Mouse (Mus musculus) kidney, postnatal 4 days (tissue): ENCODE measurements around the gene Gpr135.

ENCODE experiments used
- DNase-seq, 2 experiments: peaks; one replicate each; pipeline ENCODE4 v3.0.0; 2021; ENCODE audit warnings: mixed read lengths in 2 of 2

The Gpr135 gene

DNA sequence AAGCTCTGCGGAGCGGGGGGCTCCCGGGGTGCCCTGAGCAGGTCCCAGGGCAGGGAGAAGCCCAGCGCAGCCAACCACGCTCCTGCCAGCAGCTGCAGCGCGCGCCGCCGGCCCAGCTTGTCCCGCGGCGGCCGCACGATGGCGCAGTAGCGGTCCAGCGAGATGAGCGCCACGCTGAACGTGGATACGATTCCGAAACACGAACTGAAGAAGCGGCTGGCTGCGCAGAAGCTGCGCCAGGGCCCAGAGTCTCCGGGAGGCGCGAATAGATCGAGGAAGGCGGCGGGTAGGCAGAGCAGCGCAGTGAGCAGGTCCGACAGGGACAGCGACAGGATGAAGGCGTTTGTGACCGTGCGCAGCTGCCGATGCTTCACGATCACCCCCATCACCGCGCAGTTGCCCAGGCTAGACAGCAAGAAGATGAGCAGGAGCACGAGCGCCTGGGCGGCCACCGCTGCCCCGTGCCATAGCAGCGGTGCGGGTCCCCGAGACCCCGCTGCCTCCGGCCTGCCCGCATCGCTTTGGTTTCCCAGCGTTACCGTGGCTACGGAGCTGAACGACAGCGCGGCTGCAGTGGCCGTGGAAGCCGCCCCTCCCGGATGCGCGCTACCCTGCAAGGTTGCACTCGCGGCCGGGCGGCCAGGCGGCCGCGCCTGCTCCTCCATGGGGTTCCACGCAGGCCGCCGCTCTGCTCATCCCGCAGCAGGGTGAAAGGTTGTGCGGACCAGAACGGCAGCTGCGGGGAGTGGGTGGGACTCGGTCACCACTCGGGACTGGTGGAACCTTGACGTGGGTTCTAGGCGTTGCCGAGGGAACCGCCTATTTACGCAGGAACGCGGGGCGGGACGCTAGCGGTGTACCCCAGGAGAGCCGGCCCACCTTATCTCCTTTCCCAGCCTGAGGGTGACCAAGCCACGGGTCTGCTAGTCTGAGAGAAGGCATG lies at the start of gene Gpr135:
Gpr135 (minus strand) TSS at position 799 of the 943 bp plus-strand sequence.
- DNase-seq = peak; percentile 87 to 91

DNA sequence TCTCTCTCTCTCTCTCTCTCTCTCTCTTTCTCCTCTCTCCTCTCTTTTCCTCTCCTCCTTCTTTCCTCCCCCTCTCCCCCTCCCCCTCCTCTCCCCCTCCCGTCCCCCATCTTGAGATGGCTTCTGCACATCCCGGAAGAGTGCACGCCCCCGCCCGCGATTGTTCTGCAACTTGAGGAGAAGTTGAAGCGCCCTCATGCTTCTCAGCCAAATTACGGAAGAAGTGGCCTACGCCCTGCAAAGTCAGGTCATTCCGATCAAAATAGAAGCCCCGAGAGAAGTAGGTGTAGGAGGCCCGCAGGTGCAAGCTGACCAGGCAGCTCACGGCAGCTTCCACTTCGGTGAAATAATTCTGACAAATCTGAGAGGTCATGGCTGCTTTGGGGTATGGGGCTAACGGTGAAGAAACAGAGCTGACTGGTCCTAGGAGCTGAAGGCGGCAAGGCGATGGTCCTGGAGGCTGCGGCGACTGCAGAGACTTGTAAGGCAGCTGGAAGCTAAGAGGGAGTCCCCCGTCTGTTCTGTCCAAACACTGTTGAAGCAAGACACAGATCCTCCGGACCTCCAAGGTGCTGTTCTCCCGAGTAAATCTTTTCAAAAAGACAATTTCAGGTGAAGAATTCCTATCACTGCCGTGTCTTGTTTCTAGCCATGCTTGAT lies 44.9 kb upstream of the Gpr135 start:
- DNase-seq = no peak

DNA sequence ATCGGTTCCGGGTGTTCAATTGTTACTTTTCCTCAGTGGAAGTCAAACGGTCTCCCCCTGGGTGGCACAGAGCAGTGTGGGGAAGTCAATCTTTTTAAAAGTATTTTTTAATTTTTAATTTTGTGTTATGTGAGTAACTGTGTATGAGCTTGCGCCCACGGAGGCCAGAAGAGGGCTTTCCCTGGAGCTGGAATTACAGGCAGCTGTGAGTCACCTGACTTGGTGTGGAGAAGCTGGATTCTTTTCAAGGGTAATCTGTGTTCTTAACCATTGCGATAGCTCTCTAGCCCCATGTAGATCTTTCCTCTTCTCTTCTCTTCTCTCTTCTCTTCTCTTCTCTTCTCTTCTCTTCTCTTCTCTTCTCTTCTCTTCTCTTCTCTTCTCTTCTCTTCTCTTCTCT lies 44.2 kb upstream of the Gpr135 start:
- peak in 1 of 2 experiments; percentile 9 for DNase-seq

DNA sequence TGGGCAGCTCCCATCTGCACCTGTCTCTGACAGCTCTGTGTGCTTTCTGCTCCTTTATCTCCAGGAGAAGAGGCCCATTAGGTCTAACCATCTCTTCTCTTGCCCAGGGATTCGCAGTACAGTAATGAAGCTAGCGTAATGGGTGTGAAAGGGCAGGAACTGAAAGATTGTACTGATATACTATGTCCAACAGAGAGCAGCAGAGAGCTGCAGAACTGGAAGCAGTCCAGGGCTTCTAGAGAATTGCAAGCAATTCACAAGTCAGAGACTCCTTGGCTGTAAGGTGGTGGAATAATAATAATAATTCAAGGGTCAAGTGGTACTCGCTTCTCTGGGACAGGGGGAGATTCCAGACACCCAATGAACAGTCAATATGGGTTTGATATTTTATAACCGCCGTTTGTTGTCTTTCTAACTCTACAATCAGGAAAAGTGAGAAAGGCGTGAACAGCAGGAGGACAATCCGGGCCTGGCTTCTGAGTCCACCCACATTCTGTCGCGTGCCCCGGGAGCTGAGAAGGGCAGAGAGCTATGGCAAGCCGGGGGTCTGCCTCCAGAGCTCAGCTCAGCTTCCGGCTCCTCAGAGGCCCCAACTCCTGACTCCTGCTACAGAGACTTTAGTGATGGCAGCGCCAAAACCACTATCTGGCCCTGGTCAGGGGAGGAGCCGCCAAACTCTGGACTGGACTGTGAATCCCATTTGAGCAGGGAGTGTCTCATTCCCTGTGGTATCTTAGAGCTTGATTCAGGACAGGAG lies 33.8 kb upstream of the Gpr135 start:
- peak; percentile 65 to 74 for DNase-seq

DNA sequence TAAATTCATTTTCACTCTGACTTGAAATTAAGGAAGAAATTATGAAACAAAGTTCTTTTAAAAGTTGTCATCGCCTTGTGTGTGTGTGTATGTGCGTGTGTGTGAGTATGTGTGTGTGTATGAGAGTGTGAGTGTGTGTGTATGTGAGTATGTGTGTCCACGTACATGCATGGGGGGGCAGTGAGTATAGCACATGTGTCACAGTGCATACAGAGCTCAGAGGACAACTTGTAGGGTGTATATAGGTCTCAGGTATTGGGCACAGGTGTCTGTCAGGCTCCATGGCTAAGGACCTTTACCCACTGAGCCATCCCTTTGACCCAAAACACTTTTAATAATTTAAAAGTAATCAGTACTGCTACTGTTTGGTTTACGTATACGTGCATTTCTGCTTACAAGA lies 33.1 kb upstream of the Gpr135 start:
- DNase-seq = no peak

DNA sequence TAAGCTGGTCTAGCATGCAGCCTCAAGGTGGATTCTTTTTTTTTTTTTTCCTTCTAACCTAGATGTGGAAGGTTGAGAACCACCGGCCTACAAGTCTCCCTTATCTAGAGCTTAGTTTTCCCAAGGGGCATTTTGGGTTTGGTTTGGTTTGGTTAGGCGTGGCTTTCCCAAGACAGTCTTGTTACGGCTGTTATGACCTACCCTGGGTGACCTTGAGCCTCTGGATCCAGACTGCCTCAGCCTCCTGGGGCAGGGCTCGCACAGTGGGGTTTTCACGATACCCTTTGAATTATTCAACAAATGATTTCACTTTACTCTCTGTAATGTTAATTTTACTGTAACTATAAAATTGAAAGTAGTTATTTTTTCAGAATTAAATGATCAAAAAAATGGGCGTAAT lies 31.9 kb upstream of the Gpr135 start:
- DNase-seq = no peak

DNA sequence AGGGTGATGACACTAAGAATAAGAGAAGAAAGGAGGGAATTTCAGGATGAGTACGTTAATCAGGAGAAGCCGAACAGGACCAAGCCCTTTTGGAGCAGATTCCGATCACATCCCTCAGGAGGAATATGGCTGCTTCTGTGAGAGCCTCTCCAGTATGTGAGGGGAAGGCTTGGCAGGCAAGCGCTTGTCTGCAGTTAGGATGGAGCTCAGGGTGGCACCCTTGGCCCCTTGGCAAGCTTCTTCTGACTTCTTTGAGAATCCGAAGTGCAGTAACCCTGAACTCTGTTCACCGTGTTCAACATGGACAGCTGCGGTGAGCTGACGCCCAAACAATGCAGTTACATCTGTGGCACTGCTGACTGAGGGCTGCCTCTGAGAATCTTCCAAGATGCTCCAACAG lies 26.0 kb upstream of the Gpr135 start:
- DNase-seq = no peak

DNA sequence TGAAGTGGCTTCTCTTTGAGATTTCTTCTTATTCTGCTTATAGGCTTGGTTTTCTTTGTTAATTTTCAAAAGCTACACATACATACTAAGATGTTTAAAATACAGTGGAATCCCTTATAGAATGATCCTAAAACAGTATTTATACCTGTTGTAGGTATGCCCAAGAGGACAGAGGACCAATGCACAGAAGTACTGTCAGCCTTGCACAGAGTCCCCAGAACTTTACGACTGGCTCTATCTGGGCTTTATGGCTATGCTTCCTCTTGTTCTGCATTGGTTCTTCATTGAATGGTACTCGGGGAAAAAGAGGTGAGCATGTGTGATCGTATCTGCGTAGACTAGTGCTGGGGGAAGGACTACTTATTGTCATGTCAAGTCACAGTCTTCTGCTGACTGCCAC lies 18.9 kb upstream of the Gpr135 start:
- DNase-seq = no peak

DNA sequence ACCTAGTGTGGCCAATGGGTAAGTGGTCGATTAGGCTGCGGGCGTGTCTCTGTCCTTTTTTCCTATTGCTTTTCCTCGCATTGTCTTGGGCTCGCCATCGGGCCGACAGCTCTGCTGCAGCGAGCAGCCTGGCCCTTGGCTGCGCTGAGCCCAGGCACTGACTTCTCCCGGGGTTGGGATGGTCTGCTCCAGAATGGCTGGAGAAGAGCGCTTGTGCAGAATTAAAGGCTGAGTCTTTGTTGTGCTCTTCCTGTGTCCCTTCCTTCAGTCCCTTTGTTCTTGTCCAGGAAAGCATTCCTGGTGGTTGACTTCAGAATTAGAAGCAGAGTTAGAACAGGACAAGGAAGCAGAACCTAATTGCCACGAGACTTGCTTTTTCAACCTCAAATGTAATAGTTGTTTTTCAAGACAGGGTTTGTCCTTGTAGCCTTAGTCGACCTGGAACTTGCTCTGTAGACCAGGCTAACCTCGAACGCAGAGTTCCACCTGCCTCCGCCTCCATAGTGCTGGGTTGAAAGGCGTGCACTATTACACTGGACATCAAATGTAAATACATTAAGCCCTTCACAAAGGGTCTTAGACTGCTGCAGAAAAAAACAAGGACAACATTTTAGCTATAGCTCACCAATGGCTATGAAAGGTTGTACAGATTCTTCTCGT lies 15.4 kb upstream of the Gpr135 start:
- peak; percentile 17 to 52 for DNase-seq

DNA sequence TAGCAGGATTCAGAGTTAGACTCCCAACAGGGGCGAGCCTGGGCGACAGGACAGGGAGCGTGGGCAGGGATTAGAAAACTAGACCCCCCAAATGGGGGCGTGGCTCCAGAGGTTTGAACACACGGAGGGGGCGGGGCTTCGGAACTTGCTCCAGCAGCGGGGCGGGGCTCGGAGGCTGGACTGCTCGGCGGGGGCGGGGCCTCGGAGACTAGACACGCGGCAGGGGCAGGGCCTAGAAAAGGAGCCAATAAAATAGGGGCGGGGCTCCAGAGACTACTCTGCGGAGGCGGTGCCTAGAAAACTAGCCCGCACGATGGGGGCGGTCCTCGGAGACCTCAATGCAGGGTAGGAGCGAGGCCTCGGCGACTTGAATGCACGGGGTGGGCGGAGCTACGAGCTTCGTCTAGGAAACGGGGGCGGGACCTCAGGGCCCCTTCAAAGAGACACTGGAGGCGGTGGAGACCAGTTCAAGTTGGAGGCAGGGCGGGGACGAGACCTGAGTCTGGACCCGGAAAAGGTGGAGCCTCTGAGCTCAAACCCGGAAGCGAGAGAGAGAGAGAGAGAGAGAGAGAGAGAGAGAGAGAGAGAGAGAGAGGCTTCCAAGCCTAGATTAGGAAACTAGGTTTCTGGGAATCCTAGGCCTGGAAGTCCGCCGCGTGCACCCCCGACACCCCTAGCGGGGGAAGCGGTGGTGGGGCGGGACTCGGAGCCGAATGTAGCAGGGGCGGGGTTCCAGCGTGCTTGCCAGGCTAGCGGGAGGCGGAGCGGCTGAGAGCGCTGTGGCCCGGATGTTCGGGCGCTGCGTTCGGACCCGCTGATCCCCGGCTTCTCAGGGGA lies 14.6 kb upstream of the Gpr135 start, which contains the start of the genes L3hypdh and Jkamp:
L3hypdh (minus strand) TSS at position 111 of the 837 bp plus-strand sequence.
Jkamp (plus strand) TSS at position 261 of the 837 bp plus-strand sequence.
- peak; percentile 100 for DNase-seq

DNA sequence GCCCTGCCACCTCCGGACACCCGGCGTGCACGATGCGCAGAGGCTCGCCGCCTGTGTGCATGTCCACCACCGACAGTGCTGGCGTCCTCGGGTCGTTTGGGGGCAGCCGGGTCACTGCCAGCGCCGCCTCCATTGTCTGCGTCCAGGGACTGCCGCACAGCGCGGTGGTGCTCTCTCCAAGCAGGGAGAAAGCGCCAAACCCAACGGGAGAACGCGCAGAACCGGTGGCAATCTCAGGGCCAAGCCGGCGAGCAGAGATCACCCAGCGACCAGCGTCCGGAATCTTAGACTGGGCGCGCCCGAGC lies 14.1 kb upstream of the Gpr135 start:
- DNase-seq = no peak

DNA sequence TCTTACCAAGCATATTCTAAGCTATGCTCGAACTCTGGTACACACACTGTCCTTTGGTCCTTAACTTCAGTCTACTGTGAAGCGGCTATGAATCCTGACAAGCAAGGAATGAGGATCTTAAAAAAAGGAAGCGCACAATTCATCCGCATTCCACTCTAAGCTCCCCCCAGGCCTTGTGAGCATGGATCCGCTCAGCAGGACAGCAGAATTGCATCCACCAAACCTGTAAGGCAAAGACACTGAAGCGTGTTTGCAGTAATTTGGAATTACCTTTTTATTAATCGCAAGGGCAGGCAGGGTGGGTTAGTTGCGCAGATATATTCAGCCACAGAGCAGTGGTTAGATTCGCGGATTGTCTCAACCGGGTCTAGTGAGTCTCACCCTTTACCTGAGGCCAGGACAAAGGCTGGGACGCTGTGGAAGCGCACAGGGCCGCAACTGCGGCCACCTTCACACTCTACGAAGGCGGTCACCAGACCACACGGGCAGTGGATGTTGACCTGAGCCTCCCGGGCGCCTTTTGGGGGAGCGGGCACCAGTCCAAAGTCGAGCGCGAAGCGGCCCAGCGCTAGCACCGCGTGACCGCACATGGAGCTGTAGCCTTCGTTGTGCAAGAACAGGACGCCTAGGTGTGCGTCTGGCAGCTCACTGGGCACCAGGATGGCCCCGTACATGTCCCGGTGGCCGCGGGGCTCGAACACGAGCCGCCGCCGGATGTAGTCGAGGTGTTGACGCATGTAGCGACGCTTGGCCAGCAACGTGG lies 13.5 kb upstream of the Gpr135 start:
- peak; percentile 77 to 88 for DNase-seq

DNA sequence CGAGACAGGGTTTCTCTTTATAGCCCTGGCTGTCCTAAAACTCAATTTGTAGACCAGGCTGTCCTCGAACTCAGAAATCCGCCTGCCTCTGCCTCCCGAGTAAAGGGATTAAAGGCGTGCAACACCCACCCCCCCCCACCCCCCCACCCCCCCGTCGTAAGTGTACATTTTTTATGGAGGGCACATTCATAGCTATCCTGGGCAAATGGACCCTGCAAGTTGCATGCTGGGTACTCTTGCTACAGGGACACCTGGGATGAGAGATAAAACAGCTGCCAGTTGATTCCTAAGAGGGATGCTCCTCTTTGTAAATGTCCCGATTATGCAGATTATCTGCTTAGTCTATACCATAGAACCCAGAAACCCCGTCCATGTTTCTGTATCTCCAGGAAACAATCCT lies 12.3 kb upstream of the Gpr135 start:
- DNase-seq = no peak

DNA sequence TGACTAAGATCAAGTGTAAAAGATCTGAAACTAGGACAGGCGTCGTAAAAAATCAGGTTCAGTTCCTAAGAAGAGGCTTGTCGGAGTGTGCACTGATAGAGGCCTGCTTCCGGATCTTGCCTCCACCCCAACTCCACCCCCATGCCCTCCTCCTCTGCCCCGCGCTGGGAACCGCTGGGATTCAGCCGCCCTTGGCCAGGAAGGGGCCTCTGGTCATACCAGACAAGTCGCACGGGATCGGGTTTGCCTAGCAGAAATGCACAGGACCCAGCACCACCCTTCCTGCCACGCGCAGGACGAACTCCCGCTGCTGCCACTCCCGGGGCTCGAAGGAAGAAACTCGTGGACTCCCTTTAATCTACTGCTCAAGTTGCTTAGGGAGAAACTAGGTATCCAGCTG lies 11.4 kb upstream of the Gpr135 start:
- DNase-seq = peak; percentile 50 to 62

DNA sequence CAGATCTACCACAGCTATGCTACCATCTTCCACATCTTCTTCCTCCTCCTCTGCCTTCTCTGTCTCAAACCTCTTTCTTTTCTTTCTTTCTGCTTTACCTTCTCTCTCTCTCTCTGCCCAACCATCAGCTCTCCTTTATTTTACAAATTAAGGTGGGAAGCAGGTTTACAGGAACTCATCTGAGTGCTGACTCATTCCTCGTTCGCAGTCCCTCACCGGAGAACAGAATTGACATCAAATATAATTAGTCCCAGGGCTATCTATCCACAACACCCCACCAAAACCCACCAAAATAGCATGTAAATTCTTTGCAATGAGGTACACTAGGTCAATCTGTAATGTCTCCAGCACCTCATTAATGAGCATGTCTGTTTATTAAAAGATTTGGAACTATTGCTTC lies 11.0 kb upstream of the Gpr135 start:
- no peak for DNase-seq

DNA sequence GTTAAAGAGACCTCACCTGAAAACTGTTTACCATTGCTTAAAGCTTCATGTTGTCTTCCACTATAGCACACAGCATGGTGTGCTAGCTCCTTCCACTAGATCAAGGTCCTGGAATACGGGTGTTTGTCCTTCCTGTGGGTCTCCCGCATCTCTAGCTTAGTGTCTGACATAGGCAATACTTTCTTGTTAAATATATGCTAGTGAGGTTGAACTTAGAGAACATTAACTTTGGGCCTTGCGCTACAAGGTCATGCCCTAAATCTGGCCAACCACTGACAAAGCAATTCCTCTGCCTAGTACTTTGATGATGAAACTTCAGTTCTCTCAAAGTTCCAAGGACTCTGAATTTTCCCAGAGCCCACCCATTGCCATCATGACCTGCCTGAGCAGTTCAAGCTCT lies 7.3 kb upstream of the Gpr135 start:
- no peak for DNase-seq

DNA sequence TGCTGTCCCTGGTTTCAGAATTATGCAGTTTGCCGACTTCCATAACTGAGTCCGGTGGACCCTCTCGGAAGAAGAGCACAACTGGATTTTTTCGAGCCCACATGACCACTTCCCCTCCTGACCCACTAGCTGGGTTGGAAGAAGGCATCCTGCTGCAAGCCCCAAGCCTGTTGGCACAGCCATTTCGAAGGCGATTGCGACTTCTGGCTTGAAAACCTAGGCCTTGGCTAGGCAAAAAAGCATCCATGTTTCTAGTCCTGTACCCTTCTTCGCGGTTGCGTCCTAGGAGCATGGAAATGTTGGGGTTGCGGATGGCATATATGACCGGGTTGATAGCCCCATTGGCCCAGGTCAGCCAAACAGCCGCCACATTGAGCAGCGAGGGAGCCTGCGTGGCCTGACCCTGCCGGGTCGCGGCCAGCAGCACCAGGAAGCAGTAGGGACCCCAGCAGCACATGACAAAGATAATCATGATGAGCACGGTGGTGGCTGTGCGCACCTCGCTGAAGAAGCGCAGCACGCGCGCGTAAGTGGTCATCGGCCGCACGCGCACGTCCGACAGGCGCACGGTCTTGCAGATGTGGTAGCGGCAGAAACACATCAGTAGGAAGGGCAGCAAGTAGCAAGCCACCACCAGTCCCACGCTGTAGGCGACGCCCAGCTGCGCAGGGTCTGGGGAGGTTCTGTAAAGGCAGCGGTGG lies 1.1 kb downstream of the Gpr135 start:
- no peak for DNase-seq

DNA sequence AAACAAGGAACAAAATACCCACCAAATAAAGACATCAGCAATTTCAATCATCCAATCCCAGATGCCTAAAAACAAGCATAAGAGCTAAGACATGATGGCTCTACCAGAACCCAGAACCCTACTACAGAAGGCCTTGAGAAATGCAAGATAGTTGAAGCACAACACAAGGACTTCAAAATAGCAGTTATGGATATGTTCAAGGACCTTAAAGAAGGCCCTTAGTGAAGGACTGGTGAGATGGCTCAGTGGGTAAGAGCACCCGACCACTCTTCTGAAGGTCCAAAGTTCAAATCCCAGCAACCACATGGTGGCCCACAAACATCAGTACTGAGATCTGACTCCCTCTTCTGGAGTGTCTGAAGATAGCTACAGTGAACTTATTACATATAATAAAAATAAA lies 13.1 kb downstream of the Gpr135 start:
- no peak for DNase-seq

DNA sequence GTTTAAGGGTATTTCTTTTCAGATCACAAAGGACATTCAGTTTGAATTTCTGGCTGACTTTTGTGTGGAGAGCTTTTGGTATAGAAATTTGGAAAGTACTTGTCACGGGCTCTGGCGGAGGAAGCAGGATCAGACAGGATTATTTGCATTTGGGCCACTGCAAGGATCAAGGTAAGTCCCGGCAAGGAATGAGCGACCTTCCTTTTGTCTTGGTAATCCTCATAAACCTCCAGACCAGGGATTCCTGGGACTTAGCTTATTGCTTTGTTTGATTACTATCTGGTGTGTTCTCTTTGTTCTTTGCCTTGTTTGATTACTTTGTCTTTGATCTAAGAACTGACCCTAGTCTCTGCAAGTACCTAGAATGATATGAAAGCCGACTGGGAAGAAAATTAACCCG lies 17.1 kb downstream of the Gpr135 start:
- no peak for DNase-seq

DNA sequence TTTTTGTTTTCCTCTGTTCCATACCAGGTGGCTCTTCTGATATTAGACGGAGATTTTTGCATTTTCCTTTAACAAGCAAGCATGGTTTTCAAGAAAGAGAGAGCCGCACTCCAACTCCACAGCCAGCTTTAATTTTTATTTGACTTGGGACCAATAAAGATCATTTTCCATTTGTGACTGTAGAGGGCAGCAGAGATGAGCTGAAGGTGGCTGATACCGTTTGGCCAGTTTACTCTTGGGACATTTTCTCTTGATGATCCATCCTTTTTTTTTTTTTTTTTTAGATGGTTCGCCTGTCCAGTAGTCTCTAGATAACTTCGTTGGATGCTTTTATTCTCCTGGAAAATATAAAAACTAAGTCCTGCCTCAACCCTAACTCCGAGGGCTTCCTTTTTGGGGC lies 17.6 kb downstream of the Gpr135 start:
- DNase-seq = no peak

DNA sequence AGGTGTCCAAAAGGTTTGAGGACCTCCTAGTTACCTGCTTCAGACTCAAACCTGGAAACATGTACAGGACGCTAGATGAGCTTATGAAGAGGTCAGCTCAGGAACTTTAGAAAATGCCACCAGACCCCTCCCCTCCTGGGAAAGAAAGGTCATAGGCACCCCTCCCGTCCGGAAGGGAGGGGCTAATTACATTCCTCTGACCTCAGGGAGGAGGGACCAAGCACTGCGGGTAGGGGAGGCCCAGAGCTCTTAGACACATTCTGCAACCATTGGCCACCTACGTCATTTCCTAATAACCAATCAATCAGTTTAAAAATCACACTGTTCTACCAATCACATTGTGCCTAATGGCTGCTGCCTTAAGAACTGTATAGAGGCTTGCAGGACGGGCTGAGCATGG lies 18.4 kb downstream of the Gpr135 start:
- no peak for DNase-seq
